Mouse (Mus musculus): ENCODE measurements around the gene Gapvd1.

DNA sequence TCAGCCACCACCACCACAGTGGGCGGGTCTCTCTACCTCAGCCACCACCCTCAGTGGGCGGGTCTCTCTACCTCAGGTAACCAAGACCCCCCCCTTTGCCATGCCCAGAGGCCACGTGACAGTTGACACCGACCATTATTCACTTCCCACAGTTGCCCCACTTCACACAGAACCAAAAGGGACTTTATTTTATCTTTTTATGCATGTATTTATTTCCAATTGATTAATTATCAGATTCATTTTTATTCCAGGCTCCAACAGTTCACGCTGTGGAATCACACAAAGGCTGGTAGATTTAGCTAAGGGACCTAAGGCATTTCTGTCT, 108.5 kb downstream of the Gapvd1 start:
- TF ChIP-seq CHD2 (IDR thresholded peaks at IDR 0.05; ENCODE audit: low read depth, low read length) (no peak), ZC3H11A (IDR thresholded peaks at IDR 0.05; ENCODE audit: borderline replicate concordance, low read depth, low read length) (no peak), ZNF384 (IDR thresholded peaks at IDR 0.05; ENCODE audit: low read depth, low read length) (no peak), HCFC1 (IDR thresholded peaks at IDR 0.05; ENCODE audit: borderline replicate concordance, insufficient read depth, low read length) (no peak)

Measured in ES-E14 (cell line).